In the genomic region with DNA sequence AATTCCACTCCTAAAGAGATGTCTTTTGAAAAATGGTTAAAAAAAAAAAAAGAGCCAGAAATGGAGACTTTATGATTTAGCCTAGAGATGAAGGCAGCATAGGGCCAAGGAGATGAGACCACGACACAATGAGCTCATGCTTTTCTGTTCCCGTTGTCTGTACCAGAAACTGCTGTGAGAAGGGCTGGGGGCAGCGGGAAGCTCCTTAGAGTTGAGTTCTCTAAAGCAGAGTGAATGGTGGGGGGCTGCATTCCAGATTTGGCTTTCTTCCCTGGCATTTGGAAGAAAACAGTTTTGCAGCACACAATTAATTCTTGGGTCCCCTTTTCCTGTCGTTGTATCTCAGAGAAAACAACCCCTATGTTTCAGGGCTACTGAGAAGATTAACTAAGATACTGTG, we compare ENCODE assay signal across 24 mouse cellular contexts. TPM values are rescaled to one million over a fixed set of nuclear protein-coding genes. Genes with fewer than 3 reads are reported as not detected.
DNase-seq lines count a peak whose midpoint lies in the region; ATAC-seq and TF ChIP-seq lines count a peak whose summit lies in the region.
"Had no signal": no experiment of that assay in that cellular context is flagged by ENCODE, and none has a peak within 500 bp of the region (broad histone marks: within the 10 kb centered on the region; RNA-seq: fewer than 3 reads in every experiment).

No protein-coding gene starts in this region.

- H3K4me2 ChIP-seq in lung, embryonic 14.5 days: no peak overlapping the region
- H3K4me2 ChIP-seq in lung, postnatal 0 days (replicated peaks; ENCODE audit: low read depth, low read length): no peak overlapping the region
- no peak overlapping the region for H3K4me2 ChIP-seq in midbrain, embryonic 11.5 days
- H3K4me2 ChIP-seq: heart, embryonic 13.5 days had no signal

- H3K4me3 ChIP-seq in lung, embryonic 14.5 days (ENCODE audit: low read depth, low read length): no peak overlapping the region
- H3K4me3 ChIP-seq in lung, postnatal 0 days (ENCODE audit: low read depth, low read length): no peak overlapping the region
- no peak overlapping the region for H3K4me3 ChIP-seq in midbrain, embryonic 11.5 days (ENCODE audit: low read depth, low read length)
- H3K4me3 ChIP-seq in midbrain, embryonic 10.5 days: no peak overlapping the region
- no peak overlapping the region for H3K4me3 ChIP-seq in macrophage (ENCODE audit: inconsistent target)
- H3K4me3 ChIP-seq: forebrain, embryonic 10.5 days; forebrain, embryonic 13.5 days; heart, embryonic 13.5 days had no signal

- peak; percentile 65 for ATAC-seq in lung, embryonic 14.5 days (ENCODE audit: insufficient read depth)
- no peak for ATAC-seq in lung, postnatal 0 days
- ATAC-seq in midbrain, embryonic 11.5 days (ENCODE audit: low FRiP score): no peak
- ATAC-seq: forebrain, embryonic 13.5 days; hindbrain, postnatal 0 days; inflammation-experienced regulatory T-cells, adult 6 months had no signal

- H3K27ac ChIP-seq in lung, embryonic 14.5 days (ENCODE audit: low read depth): peak overlapping the region; percentile 51
- H3K27ac ChIP-seq in lung, postnatal 0 days (ENCODE audit: low read length): no peak overlapping the region; the same call in 1 of the 2 replicates
- no peak overlapping the region for H3K27ac ChIP-seq in midbrain, embryonic 11.5 days (ENCODE audit: low read depth, low read length)
- H3K27ac ChIP-seq in midbrain, embryonic 10.5 days (replicated peaks): no peak overlapping the region
- H3K27ac ChIP-seq in macrophage: peak overlapping the region; percentile 76
- H3K27ac ChIP-seq: forebrain, embryonic 10.5 days; heart, embryonic 13.5 days; hindbrain, embryonic 14.5 days; hindbrain, postnatal 0 days had no signal

- H3K79me2 ChIP-seq in macrophage (ENCODE audit: inconsistent target): no peaks in the 10 kb centered on the region

- peaks cover 29% of the 10 kb centered on the region for H3K4me1 ChIP-seq in lung, embryonic 14.5 days (ENCODE audit: insufficient read depth)
- H3K4me1 ChIP-seq in lung, postnatal 0 days (ENCODE audit: insufficient read depth, low read depth, low read length): no peaks in the 10 kb centered on the region
- 0 out of 2 replicates have a peak, but pooled peaks cover 4% of the 10 kb centered on the region for H3K4me1 ChIP-seq in midbrain, embryonic 11.5 days (ENCODE audit: control insufficient read depth, insufficient read depth, low read length)
- H3K4me1 ChIP-seq in midbrain, embryonic 10.5 days: peaks cover 13% of the 10 kb centered on the region

- TF ChIP-seq CTCF in lung, embryonic 14.5 days (IDR thresholded peaks at IDR 0.05; ENCODE audit: low read depth): no peak
- TF ChIP-seq CTCF in lung, postnatal 0 days (IDR thresholded peaks at IDR 0.05): no peak

- no peaks in the 10 kb centered on the region for H3K9me3 ChIP-seq in lung, embryonic 14.5 days (ENCODE audit: low read depth, low read length)
- H3K9me3 ChIP-seq in lung, postnatal 0 days (ENCODE audit: low read length): no peaks in the 10 kb centered on the region
- H3K9me3 ChIP-seq in midbrain, embryonic 11.5 days (ENCODE audit: control insufficient read depth, low read length): no peaks in the 10 kb centered on the region
- no peaks in the 10 kb centered on the region for H3K9me3 ChIP-seq in midbrain, embryonic 10.5 days (replicated peaks)
- H3K9me3 ChIP-seq: forebrain, embryonic 10.5 days; forebrain, embryonic 13.5 days; heart, embryonic 13.5 days had no signal

- WGBS in lung, embryonic 14.5 days: 36% methylated on average over 4 of the region's 4 CpGs
- WGBS in lung, postnatal 0 days: 51% methylated on average over 4 of the region's 4 CpGs
- WGBS in midbrain, embryonic 11.5 days: 51% methylated on average over 4 of the region's 4 CpGs
- 49% methylated on average over 4 of the region's 4 CpGs for WGBS in midbrain, embryonic 10.5 days
- 84% methylated on average over 2 of the region's 4 CpGs for WGBS in macrophage (ENCODE audit: missing documents)

- no peaks in the 10 kb centered on the region for H3K36me3 ChIP-seq in lung, embryonic 14.5 days (ENCODE audit: insufficient read depth)
- H3K36me3 ChIP-seq in lung, postnatal 0 days (ENCODE audit: insufficient read depth, low read length): no peaks in the 10 kb centered on the region
- no peaks in the 10 kb centered on the region for H3K36me3 ChIP-seq in midbrain, embryonic 11.5 days (ENCODE audit: control insufficient read depth, insufficient read depth, low read length)
- no peaks in the 10 kb centered on the region for H3K36me3 ChIP-seq in midbrain, embryonic 10.5 days
- H3K36me3 ChIP-seq in macrophage (ENCODE audit: inconsistent target): no peaks in the 10 kb centered on the region
- H3K36me3 ChIP-seq: forebrain, embryonic 10.5 days; heart, embryonic 13.5 days had no signal

- no peak for TF ChIP-seq EP300 in lung, postnatal 0 days (IDR thresholded peaks at IDR 0.05)

- DNase-seq in lung, embryonic 14.5 days: peak; percentile 76
- DNase-seq in lung, postnatal 0 days (ENCODE audit: low spot score): no peak
- peak; percentile 72 for DNase-seq in midbrain, embryonic 11.5 days (ENCODE audit: low spot score, missing footprints)
- no peak for DNase-seq in midbrain, embryonic 10.5 days (ENCODE audit: low spot score)
- DNase-seq in right cerebral cortex, postnatal 10 days (ENCODE audit: low spot score in 2 of 2): no peak
- DNase-seq: adrenal gland, adult 2 months; adrenal gland, postnatal 14 days; B cell, adult 2 months; gastrocnemius, postnatal 25 days; heart, adult 18-20 months; heart, postnatal 14 days; heart, postnatal 4 days had no signal

- no peak overlapping the region for H3K9ac ChIP-seq in lung, embryonic 14.5 days
- no peak overlapping the region for H3K9ac ChIP-seq in lung, postnatal 0 days (replicated peaks; ENCODE audit: low read depth)
- H3K9ac ChIP-seq in midbrain, embryonic 11.5 days (ENCODE audit: low read length): no peak overlapping the region
- H3K9ac ChIP-seq: forebrain, embryonic 13.5 days; heart, embryonic 13.5 days; hindbrain, embryonic 14.5 days had no signal

- H3K27me3 ChIP-seq in lung, embryonic 14.5 days (ENCODE audit: insufficient read depth, low read length): no peaks in the 10 kb centered on the region
- no peaks in the 10 kb centered on the region for H3K27me3 ChIP-seq in lung, postnatal 0 days (replicated peaks; ENCODE audit: insufficient read depth, low read length)
- no peaks in the 10 kb centered on the region; the same call in 1 of the 2 replicates for H3K27me3 ChIP-seq in midbrain, embryonic 11.5 days (ENCODE audit: control insufficient read depth, insufficient read depth, low read length)
- peaks cover 37% of the 10 kb centered on the region for H3K27me3 ChIP-seq in midbrain, embryonic 10.5 days (ENCODE audit: low read depth, poor library complexity, severe bottlenecking)
- H3K27me3 ChIP-seq: forebrain, embryonic 13.5 days; heart, embryonic 13.5 days had no signal

RNA-seq across cellular contexts. Expression of a gene that starts 30.1 kb away (rescaled TPM):
- polyA plus RNA-seq in lung, embryonic 14.5 days (2014; fragmentation: Nextera tagmentation; extraction: Ambion mirVana): 16.4 and 18.1 TPM in 2 replicates
- 6.8 and 7.0 TPM in 2 replicates for polyA plus RNA-seq in lung, postnatal 0 days (2015; fragmentation: Nextera tagmentation; extraction: Ambion mirVana)
- polyA plus RNA-seq in midbrain, embryonic 11.5 days (2014; fragmentation: Nextera tagmentation; extraction: Ambion mirVana): 23.2 and 26.0 TPM in 2 replicates
- 17.3 and 20.0 TPM in 2 replicates for polyA plus RNA-seq in midbrain, embryonic 10.5 days (2016; fragmentation: Nextera tagmentation; extraction: Ambion mirVana)
- total RNA-seq in macrophage (2018; cell fraction: chromatin; rRNA removed): 10 to 100 TPM in 13 of 26 experiments, 1 to 10 TPM in 13; 2.6 to 27.5 (median 9.4) TPM
- total RNA-seq in macrophage (2018; cell fraction: cytosol; rRNA removed): 10 to 100 TPM in 13 of 26 experiments, 1 to 10 TPM in 13; 2.9 to 13.4 (median 8.2) TPM
- 10 to 100 TPM in 12 of 26 experiments, 1 to 10 TPM in 14; 2.1 to 24.5 (median 7.6) TPM for total RNA-seq in macrophage (2018; cell fraction: nucleus; rRNA removed)
- polyA plus RNA-seq in macrophage (2018): 9.8 to 17.5 TPM (median 16.8 TPM) in 3 replicates
- total RNA-seq: MEL had no signal

RNA-seq across cellular contexts. Expression of a gene that starts 30.8 kb away (rescaled TPM):
- 0.16 and 0.32 TPM in 2 replicates for polyA plus RNA-seq in lung, embryonic 14.5 days (2014; fragmentation: Nextera tagmentation; extraction: Ambion mirVana)
- polyA plus RNA-seq in lung, postnatal 0 days (2015; fragmentation: Nextera tagmentation; extraction: Ambion mirVana): 0.18 TPM in 2 replicates
- polyA plus RNA-seq in midbrain, embryonic 11.5 days (2014; fragmentation: Nextera tagmentation; extraction: Ambion mirVana): 0.11 TPM in 1 of 2 replicates, not detected in the other
- 0.07 TPM in 1 of 2 replicates, not detected in the other for polyA plus RNA-seq in midbrain, embryonic 10.5 days (2016; fragmentation: Nextera tagmentation; extraction: Ambion mirVana)
- total RNA-seq in macrophage (2018; cell fraction: chromatin; rRNA removed): not detected
- total RNA-seq in macrophage (2018; cell fraction: cytosol; rRNA removed): under 1 TPM in 2 of 26 experiments, not detected in 24; 0.09 to 0.14 TPM
- total RNA-seq in macrophage (2018; cell fraction: nucleus; rRNA removed): under 1 TPM in 1 of 26 experiments, not detected in 25; 0.40 TPM
- polyA plus RNA-seq in macrophage (2018): not detected in 3 replicates
- total RNA-seq: adrenal gland, adult 2 months; adrenal gland, postnatal 14 days; gastrocnemius, adult 8-10 months; gastrocnemius, postnatal 25 days; heart, adult 18-20 months; heart, postnatal 14 days; heart, postnatal 4 days; hindbrain, postnatal 0 days; MEL had no signal
- polyA plus RNA-seq: adrenal gland, adult 2 months; embryonic facial prominence, embryonic 14.5 days; forebrain, embryonic 10.5 days; forebrain, embryonic 13.5 days; gonadal fat pad, adult 2 months; heart, embryonic 13.5 days; heart, embryonic 16.5 days; hindbrain, embryonic 14.5 days; inflammation-experienced regulatory T-cells, adult 6 months had no signal

Comparison
In these comparisons a context has a peak if more than half of its experiments do, and no peak if none do; other contexts are left out.
1. DNase-seq: peak in lung, embryonic 14.5 days (single experiment) and midbrain, embryonic 11.5 days (single experiment); none in lung, postnatal 0 days (single experiment), midbrain, embryonic 10.5 days (single experiment) and right cerebral cortex, postnatal 10 days (0 of 2).
2. H3K27ac ChIP-seq: peak in lung, embryonic 14.5 days (single experiment) and macrophage (single experiment); none in lung, postnatal 0 days (single experiment), midbrain, embryonic 11.5 days (single experiment) and midbrain, embryonic 10.5 days (single experiment).